Mouse (Mus musculus) WW6 (cell line): ENCODE measurements around the gene 1110002E22Rik.

Experiments
- DNase-seq: peaks from one replicate; pipeline ENCODE4 v3.0.0-alpha.2; 2013; ENCODE audit warnings: low read depth, low spot score

1110002E22Rik gene

DNA sequence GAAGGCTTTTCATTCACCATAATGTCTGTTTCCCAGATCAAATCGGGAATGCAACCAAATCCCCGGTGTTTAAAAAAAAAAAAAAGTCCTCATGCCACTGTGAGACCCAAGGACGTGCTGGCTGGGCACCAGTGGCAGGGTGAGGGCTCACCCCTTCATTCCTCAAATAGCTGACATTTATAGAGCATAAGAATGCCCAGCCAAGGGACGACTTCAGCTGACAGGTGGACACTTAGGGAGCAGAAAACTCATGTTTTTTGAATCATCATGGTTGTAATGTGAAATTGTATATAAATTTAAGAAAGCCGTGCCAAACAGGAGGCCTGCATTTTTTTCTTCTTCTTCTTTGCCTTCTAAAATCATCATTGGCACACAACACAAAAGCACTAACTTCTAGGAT, 40.2 kb downstream of the 1110002E22Rik start:
- DNase-seq: no peak

DNA sequence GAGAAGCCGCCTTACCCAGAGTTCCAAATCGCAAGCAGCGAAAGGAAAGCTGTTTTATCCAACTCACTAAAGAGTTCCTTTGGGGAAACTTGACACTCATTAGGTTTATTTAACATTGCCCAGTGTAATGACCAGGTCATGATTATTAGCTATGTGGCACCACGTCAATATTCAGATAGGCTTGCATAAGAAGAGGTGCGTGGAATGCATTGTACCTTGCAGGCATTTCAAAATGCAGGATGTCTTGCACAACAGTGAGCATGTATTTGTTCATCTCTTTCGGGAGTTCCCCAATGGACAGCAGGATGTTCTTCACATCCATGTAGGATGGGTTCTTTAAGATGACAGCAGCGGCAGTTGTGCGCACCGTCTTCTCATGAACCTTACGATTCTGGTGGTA, 42.0 kb downstream of the 1110002E22Rik start:
- DNase-seq: no peak

DNA sequence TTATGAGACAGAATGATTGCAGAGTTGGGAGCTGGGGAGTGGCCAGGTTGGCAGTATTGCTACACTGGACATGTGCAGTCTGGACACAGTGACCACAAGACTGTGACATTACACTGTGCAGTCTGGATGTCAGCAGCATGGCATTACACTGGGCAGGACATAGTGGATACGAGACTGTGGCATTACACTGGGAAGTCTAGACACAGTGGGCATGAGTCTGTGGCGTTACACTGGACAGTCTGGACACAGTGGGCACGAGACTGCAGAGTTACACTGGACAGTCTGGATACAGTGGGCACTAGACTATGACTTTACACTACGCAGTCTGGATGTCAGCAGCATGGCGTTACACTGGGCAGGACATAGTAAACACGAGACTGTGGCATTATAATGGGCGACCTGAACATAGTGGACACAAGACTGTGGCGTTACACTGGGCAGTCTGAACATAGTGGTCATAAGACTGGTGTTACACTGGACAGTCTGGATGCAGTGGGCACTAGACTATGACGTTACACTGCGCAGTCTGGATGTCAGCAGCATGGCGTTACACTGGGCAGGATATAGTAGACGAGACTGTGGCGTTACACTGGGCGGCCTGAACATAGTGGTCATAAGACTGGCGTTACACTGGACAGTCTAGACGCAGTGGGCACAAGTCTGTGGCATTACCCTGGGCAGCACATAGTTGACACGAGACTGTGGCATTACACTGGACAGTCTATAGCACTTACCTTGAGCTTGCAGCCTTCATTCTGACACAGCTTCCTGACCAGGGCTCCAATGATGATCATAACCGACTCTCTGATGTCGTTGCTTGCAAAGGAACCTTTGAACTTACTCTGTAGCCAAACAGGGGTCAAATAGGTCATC, 46.3 kb downstream of the 1110002E22Rik start:
- no peak for DNase-seq

DNA sequence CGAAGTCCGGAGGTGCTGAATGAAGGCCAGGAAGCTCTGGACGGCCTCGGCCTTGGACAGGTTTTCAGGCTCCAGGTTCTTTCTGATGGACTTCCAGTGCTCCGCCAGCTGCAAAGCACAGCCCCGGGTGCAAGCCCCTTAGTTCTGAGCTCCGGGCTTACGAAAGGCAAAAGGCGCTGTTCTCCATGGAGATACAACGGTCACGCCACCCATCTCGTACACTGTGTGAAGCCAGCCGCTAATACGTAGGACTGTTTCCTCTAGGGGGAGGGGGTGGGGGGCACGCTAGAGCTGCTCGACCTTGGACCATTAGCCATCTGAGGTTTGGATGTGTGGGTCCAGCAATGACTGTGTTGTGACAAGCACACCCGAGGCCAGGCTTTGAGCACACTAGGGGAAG, 49.3 kb downstream of the 1110002E22Rik start:
- DNase-seq: no peak

DNA sequence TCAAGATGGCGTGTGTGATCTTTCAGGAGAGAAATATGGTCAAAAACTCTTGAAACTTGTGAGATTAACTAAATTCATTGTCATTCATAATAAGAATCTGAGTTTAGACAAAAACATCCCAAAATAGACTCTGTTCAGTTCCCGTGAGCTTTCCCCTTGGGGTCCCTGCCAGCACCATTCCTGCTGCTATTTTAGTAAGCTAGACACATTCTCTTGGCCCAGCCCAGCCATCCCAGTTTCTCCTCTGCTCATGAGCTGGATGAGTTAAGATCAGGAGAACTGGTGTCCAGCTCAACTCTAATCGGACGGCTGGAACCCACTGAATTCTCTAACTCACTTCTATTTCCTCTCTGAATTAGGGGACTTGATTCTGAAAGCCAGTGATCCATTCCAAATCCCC, 52.0 kb downstream of the 1110002E22Rik start:
- no peak for DNase-seq

DNA sequence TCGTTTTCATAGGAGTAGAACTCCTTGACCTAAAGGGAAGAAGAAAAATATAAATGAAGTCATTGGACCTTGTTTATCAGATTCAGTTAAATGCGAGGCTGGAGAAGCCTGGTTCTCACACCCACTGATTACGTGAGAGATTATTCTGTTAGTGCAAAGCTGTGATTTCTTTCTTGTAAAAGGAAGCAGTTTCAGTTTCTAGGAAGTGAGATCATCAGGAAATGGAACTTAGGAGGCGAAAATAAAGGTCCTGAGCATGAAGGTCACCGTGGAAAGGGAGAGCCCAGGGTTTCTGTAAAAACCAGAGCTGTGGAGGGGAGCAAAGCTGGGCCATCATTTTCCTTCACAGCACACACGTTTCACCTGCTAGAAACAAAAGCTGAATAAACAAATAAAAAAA, 53.5 kb downstream of the 1110002E22Rik start:
- no peak for DNase-seq

DNA sequence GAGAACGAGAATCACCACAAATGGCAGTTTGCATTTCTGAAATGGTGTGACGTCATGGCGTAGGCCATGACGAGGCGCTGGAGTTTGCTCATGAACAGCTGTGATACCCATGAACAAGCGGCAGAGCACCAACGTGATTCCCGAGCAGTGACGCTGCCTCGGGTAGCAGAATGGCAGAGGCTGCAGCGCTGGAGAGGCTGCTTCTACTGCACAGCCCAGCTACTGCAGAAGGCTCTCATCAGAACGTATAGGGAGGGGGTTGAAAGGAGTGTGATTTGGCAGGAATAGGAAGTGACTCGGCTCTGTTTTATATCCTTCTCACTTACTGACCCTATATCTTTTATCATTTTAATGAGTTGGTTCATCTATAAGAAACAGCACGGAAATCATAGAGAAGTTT, 54.0 kb downstream of the 1110002E22Rik start:
- DNase-seq: no peak

DNA sequence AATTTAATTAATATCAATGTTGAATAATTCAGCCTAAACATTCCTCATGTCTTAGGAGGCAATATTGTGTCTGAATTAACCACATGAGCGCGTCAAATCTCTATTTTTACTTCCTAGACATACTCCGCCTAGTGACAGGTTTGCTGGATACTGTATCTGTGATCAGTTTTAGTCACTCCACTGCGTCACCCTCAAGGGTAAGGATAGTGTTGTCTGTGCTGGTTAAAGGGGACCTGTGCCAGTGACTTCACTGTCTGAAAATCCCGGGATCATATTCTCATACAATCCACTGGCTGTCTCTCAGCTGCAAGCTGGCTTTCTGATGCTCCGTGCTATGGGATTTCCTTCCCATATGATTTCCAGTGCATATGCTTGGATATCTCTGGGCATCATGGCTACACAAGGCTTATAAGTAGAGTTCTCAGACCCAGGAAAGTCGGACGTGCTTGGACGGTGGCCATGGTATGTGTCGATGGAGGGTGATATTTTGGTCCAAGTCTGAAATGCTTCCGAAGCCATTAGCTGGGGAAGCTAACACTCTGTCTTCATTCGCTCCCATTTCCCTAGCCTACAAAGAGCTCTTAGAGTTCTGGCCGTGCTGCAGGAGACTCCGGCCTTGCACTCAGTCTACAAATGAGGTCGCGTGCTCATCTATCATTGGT, 54.7 kb downstream of the 1110002E22Rik start:
- DNase-seq: no peak

DNA sequence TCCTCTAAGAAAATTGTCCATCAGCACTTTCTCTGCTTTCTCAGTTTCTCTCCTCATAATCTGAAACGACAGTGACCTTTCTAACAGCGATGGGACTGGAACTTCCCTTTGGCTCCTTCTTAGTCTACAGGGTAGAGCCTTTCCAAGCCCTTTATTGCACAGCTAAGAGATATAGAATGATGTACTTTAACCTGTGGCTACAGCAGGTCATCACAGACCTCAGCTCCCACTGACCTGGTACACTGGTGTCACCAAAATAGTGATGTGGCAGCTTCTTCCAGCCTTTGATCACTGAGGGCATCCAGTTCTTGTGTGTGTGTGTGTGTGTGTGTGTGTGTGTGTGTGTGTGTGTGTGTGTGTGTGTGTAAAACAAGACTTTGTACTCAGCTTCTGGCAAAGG, 56.6 kb downstream of the 1110002E22Rik start:
- DNase-seq: no peak

DNA sequence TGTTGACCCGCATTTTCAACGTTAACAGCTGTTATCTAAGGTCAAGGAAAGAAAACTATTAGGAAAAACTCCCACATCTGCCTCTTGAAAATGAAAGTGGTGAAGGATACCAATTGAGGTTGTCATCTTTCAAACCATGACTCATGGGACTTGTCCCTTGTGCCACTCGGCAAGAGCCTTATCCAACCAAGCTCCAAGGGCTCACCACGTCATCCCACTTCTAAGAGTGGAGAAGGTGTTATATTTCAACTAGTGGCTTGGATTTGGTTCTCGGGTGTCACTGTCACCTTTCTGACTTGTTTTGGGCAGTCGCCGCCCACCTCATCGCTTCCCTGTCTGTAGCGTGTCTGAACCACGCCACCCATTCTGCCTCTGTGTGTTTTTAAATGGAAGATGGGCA, 59.0 kb downstream of the 1110002E22Rik start:
- no peak for DNase-seq

DNA sequence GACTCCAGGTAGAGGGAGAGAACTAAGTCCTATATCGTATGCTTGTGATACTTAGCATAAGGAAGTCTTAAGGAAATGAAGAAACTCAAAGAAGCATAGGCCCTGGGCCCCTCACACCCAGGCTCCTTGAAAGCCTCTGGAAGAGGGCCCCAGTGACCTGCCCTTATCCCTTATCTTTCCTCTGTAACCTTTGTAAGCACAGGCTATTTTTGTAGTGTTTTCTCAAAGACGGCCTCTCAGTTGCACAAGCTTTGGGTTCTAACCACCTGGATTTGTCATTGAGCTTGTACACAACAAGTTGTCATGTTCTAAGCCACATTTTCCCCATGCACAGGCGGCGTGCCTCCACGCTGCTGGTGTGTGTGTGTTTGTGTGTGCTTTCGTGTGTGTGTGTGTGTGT, 64.3 kb downstream of the 1110002E22Rik start:
- no peak for DNase-seq

DNA sequence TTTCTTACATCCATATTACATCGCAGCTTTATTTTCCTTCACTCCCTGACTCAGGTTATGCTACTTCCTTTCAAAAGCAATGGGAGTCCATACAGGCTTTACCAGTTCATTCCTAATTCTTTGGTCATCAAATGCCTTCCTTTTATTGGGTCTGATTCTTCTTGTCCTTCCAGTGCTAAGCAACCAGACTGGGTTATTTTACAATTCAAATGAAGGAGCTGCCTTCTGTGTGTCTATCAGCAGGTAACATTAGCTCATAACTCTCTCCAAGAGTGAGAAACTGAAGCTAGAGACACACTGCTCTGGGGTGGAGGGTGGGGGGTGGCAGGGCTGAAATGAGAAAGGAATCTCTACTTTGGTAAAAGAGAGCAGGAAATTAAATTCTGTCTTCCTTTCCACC, 65.8 kb downstream of the 1110002E22Rik start:
- no peak for DNase-seq
